Mouse (Mus musculus) G1E (cell line): ENCODE measurements around the gene Ak2. TPM values are rescaled to one million over a fixed set of nuclear protein-coding genes. Genes with fewer than 3 reads are reported as not detected.
A peak's percentile ranks its signal among the peaks of the same experiment; 100 is the strongest.

Experiments used
- ATAC-seq: 2 replicates; pipeline ENCODE4 v1.8.0; 2016; ENCODE audit warnings: mild to moderate bottlenecking; ENCODE audit not compliant: insufficient number of reproducible peaks, poor library complexity, low FRiP score, severe bottlenecking; ENCODE audit errors: extremely low read depth
- DNase-seq: peaks from one replicate; pipeline ENCODE4 v3.0.0; 2012; ENCODE audit warnings: low spot score
- H3K27me3 ChIP-seq: 2 replicates; pipeline ENCODE4 v1.6.1; 2012; ENCODE audit warnings: mild to moderate bottlenecking, low read length, inconsistent platforms; ENCODE audit not compliant: insufficient read depth
- H3K36me3 ChIP-seq: replicated peaks from 2 replicates; pipeline ENCODE3; 2012; ENCODE audit warnings: mild to moderate bottlenecking, inconsistent platforms
- H3K4me1 ChIP-seq: 2 replicates; pipeline ENCODE4 v1.6.1; 2012; ENCODE audit warnings: low read depth, low read length, inconsistent platforms, mixed read lengths; ENCODE audit not compliant: insufficient read depth
- H3K4me3 ChIP-seq: 2 replicates; pipeline ENCODE4 v1.5.1; 2012; ENCODE audit warnings: low read depth, mild to moderate bottlenecking, inconsistent platforms, low read length, moderate library complexity, mixed read lengths
- H3K9me3 ChIP-seq: replicated peaks from 2 replicates; pipeline ENCODE4 v1.6.1; 2012; ENCODE audit warnings: inconsistent platforms
- CTCF ChIP-seq: IDR thresholded peaks from 2 replicates; pipeline ENCODE4 v1.5.1; 2012; ENCODE audit warnings: low read depth, low read length, inconsistent platforms, mixed read lengths
- GATA1 ChIP-seq: IDR thresholded peaks from 2 replicates; pipeline ENCODE4 v1.6.1; 2012; ENCODE audit warnings: borderline replicate concordance, low read length, inconsistent platforms, mixed read lengths
- GATA2 ChIP-seq: IDR thresholded peaks from 2 replicates; pipeline ENCODE4 v1.6.1; 2012; ENCODE audit warnings: low read depth, low read length, inconsistent platforms, borderline replicate concordance
- POLR2AphosphoS5 ChIP-seq: IDR thresholded peaks from 2 replicates; pipeline ENCODE4 v1.6.1; 2012; ENCODE audit warnings: low read depth, low read length, inconsistent platforms; ENCODE audit not compliant: insufficient replicate concordance
- TAL1 ChIP-seq: conservative IDR thresholded peaks from 2 replicates; pipeline ENCODE4 v1.6.1; 2012; ENCODE audit warnings: low read depth, low read length, inconsistent platforms, mixed read lengths
- polyA plus RNA-seq: library from polyadenylated mRNA; stranded (reverse); fragments of >175 nt; gene quantifications from 2 replicates; pipeline ENCODE4 v1.2.3, GENCODE M21; 2012
- total RNA-seq, 2 experiments: library from RNA; stranded (forward) in 1 of 2; stranded (reverse) in 1 of 2; fragments of 200-1000 nt in 1 of 2; fragments of >200 nt in 1 of 2; fragmentation: Nextera tagmentation in 1 of 2; gene quantifications; 2 replicates each; pipeline ENCODE4 v1.2.3; 2014 to 2017

The Ak2 gene
- total and polyA plus RNA-seq, 3 experiments, result 103 to 209 (median 196) TPM

DNA sequence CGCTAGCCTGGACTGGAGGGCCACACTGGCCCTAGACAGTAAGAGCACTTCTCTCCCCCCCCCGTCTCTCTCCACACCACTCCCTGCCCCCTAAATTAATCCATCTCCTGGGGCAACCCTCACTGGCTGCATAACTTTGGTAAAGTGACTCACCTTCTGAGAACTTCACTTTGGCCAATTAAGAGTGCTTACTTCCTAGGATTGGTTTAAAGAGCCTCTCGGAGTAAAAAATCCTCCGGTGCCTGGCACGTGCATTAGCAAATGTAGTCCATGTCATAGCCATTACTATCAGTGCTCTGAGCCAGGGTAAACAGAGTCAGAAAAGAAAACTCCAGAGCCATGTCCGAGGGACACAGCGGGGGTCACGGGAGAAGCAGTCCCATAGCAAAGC lies 21.3 kb upstream of the Ak2 start:
- Histone ChIP-seq H3K4me1 (peaks cover 14% of the 10 kb centered on the region), H3K27me3 (peaks cover 7% of the 10 kb centered on the region; the same call in 1 of the 2 replicates), H3K9me3 (no peaks in the 10 kb centered on the region), H3K4me3 (no peak overlapping the region), H3K36me3 (no peaks in the 10 kb centered on the region)
- DNase-seq (no peak), ATAC-seq (no peak)
- no peak for TF ChIP-seq TAL1
- TF ChIP-seq GATA2, result no peak
- TF ChIP-seq POLR2AphosphoS5, result no peak

DNA sequence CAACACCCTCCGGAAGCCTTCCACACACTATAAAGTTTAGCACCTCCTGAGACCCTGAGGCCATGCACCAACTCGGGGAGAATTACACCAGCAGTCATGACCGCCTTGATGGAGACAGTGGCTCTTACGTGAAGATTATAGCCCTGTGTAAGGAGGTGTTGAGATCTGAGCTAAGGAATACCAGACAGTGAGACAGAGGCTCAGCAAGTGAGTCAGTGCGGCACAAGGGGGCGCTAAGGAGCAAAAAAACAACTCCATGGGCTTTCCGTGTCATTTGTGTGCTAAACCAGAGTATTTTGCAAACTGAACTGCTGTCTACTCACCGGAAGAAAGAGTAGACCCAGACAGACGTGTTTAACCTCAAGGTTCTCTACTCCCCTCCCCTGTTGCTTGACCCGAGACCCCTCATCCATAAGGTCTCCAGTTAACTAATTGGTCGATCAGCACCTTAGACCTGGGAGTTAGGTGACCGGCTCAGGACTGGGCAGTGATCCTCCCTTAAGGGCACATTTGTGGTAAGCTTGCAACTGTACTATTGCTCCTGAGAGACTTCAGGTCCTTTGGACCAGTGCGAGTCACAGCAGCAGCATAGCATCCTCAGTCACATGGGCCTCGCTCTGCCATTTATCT lies 20.6 kb upstream of the Ak2 start:
- TF ChIP-seq CTCF (peak; percentile 40; the same call in 1 of the 2 replicates), GATA2 (no peak)
- Histone ChIP-seq H3K9me3 (no peaks in the 10 kb centered on the region), H3K36me3 (no peaks in the 10 kb centered on the region), H3K4me1 (peaks cover 14% of the 10 kb centered on the region), H3K27me3 (peaks cover 7% of the 10 kb centered on the region; the same call in 1 of the 2 replicates), H3K4me3 (no peak overlapping the region)
- DNase-seq (peak; percentile 45), ATAC-seq (peak; percentile 22; the same call in 1 of the 2 replicates)

DNA sequence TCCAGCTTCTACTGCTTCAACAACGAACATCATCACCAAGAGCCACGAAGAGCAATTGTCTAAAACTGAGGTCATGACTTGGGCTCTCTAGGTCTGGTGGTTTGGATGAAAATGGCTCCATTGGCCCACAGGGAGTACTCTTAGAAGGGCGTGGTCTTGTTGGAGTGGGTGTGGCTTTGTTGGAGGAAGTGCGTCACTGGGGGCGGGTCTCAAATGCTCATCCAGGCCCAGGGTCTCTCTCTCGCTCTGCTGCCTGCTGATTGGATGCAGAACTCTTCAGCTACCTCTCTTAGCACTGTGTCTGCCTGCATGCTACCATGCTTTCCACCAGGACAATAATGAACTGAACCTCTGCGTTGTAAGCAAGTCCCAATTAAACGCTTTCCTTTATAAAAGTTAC lies 17.1 kb upstream of the Ak2 start:
- TF ChIP-seq GATA1 (no peak), TAL1 (no peak), POLR2AphosphoS5 (no peak), CTCF (no peak), GATA2 (no peak)
- H3K9me3 ChIP-seq, result no peaks in the 10 kb centered on the region
- no peaks in the 10 kb centered on the region for H3K36me3 ChIP-seq
- H3K4me3 ChIP-seq, result no peak overlapping the region
- H3K27me3 ChIP-seq, result peaks cover 3% of the 10 kb centered on the region; the same call in 1 of the 2 replicates
- ATAC-seq (no peak), DNase-seq (no peak)
- H3K4me1 ChIP-seq, result peaks cover 14% of the 10 kb centered on the region

DNA sequence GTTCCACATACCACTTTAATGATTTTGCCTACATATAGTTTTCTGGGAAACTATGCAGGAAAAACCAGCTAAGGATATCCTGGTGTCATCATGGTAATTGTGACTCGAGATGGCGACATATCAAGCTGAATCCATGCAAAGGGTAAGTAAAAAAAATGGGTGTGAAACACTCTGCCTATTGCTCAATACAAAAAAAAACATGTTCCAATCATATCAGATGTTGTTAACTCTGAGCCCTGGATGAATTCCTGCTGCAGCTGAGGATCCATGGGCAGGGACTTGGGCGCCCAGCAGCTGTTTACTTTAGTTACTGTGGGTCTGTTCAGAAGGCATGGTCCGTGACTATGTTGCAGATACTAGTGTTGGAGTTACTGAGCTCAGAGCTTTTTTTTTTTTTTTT lies 15.2 kb upstream of the Ak2 start:
- Histone ChIP-seq H3K27me3 (peaks cover 6% of the 10 kb centered on the region; the same call in 1 of the 2 replicates), H3K36me3 (no peaks in the 10 kb centered on the region), H3K4me3 (no peak overlapping the region), H3K4me1 (peaks cover 21% of the 10 kb centered on the region), H3K9me3 (no peaks in the 10 kb centered on the region)
- TF ChIP-seq POLR2AphosphoS5 (no peak), GATA2 (no peak), TAL1 (no peak), CTCF (no peak), GATA1 (no peak)
- DNase-seq, result no peak
- ATAC-seq, result no peak

DNA sequence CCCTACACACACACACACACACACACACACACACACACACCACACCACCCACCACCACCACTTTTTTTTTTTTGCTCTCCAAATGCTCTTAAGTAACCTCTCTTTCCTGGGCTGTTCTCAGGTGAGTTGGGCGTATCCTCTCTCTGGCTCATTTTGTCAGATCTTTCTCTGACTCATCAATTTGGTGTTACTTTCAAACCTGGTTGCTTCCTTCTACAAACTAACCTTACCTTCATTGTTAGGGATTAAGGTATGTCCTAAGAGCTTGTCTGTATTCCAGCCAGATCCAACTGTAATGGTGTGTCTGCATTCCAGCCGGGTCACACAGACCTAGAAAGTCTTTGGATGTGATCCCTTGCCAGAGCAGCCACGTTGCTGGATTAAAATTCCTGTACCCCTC lies 14.5 kb upstream of the Ak2 start:
- no peak overlapping the region for H3K4me3 ChIP-seq
- peaks cover 6% of the 10 kb centered on the region; the same call in 1 of the 2 replicates for H3K27me3 ChIP-seq
- peaks cover 21% of the 10 kb centered on the region for H3K4me1 ChIP-seq
- no peak for TF ChIP-seq GATA2
- no peak for TF ChIP-seq POLR2AphosphoS5
- no peak for TF ChIP-seq GATA1
- ATAC-seq (no peak), DNase-seq (no peak)
- no peaks in the 10 kb centered on the region for H3K9me3 ChIP-seq
- no peaks in the 10 kb centered on the region for H3K36me3 ChIP-seq

DNA sequence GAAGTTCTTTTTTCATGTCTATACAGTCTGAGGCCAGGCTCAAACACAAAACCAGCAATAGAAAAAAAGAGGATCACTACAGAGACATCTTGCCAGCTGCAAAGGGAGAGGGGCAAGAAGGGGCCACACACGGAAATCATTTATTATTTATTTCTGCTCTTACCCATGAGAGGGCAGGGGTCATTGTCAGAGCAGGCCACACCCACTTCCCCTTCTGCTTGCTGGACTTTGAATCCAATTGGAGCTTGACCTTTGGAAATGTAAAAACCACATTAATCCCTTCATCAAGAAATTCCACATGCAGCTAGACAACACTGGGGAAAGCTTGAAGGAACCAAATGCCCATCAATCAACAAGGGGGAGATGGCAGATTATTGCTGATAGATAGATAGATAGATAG lies 13.1 kb upstream of the Ak2 start:
- TF ChIP-seq GATA1 (no peak), GATA2 (no peak), POLR2AphosphoS5 (no peak), CTCF (no peak), TAL1 (no peak)
- no peak for DNase-seq
- Histone ChIP-seq H3K36me3 (no peaks in the 10 kb centered on the region), H3K27me3 (peaks cover 10% of the 10 kb centered on the region), H3K9me3 (no peaks in the 10 kb centered on the region; the same call in 1 of the 2 replicates), H3K4me1 (peaks cover 21% of the 10 kb centered on the region), H3K4me3 (no peak overlapping the region)
- no peak for ATAC-seq
